Mouse (Mus musculus): ENCODE data around the gene Nsun5. TPM values are rescaled to one million over a fixed set of nuclear protein-coding genes. Genes with fewer than 3 reads are reported as not detected.

The Nsun5 gene
- total RNA-seq, 4 experiments from 2014 or later = 23.5 to 30.2 (median 26.1) TPM

GRCm38 (mm10) chr5:135373601-135374000 is 3.8 kb downstream of the Nsun5 start:
- DNase-seq (ENCODE audit: low spot score in 2 of 2) = no peak

- no peak for DNase-seq (ENCODE audit: low spot score in 2 of 2)
These were observed 5.4 kb downstream of the Nsun5 start for GRCm38 (mm10) chr5:135375167-135375566.

GRCm38 (mm10) chr5:135376341-135376740 is 6.6 kb downstream of the Nsun5 start:
- no peak for DNase-seq (ENCODE audit: low spot score in 2 of 2)

- no peak for DNase-seq (ENCODE audit: low spot score in 2 of 2)
These were observed 10.9 kb downstream of the Nsun5 start for GRCm38 (mm10) chr5:135380681-135381080.

GRCm38 (mm10) chr5:135381356-135381925 is 11.7 kb downstream of the Nsun5 start:
- no peak for DNase-seq (ENCODE audit: low spot score in 2 of 2)

- DNase-seq (ENCODE audit: low spot score in 2 of 2) = no peak
These were observed 13.0 kb downstream of the Nsun5 start for GRCm38 (mm10) chr5:135382746-135383145.

GRCm38 (mm10) chr5:135383771-135384170 is 14.0 kb downstream of the Nsun5 start:
- DNase-seq (ENCODE audit: low spot score in 2 of 2) = no peak

- peak; percentile 48 to 73 for DNase-seq (ENCODE audit: low spot score in 2 of 2)
These were observed 24.5 kb downstream of the Nsun5 start, which contains the start of gene Pom121 for GRCm38 (mm10) chr5:135394004-135394823. Gene Pom121, minus strand, starts transcription at chr5:135394546.

- peak in 1 of 2 experiments; percentile 26 for DNase-seq (ENCODE audit: low spot score in 2 of 2)
These were observed 26.1 kb downstream of the Nsun5 start for GRCm38 (mm10) chr5:135395826-135396225.

- no peak for DNase-seq (ENCODE audit: low spot score in 2 of 2)
These were observed 29.6 kb downstream of the Nsun5 start for GRCm38 (mm10) chr5:135399382-135399781.

GRCm38 (mm10) chr5:135400244-135400643 is 30.5 kb downstream of the Nsun5 start:
- peak; percentile 43 to 75 for DNase-seq (ENCODE audit: low spot score in 2 of 2)

GRCm38 (mm10) chr5:135404623-135405022 is 34.9 kb downstream of the Nsun5 start:
- peak; percentile 59 to 61 for DNase-seq (ENCODE audit: low spot score in 2 of 2)

GRCm38 (mm10) chr5:135405437-135405836 is 35.7 kb downstream of the Nsun5 start:
- DNase-seq (ENCODE audit: low spot score in 2 of 2) = no peak

- no peak for DNase-seq (ENCODE audit: low spot score in 2 of 2)
These were observed 38.4 kb downstream of the Nsun5 start for GRCm38 (mm10) chr5:135408114-135408513.

GRCm38 (mm10) chr5:135410266-135410665 is 40.5 kb downstream of the Nsun5 start:
- no peak for DNase-seq (ENCODE audit: low spot score in 2 of 2)

Small RNA genes within 50 kb of the gene (microRNA-seq; reads per million reads assigned to microRNA genes)
- 0.32 to 1.0 reads per million in 2 experiments for gene Mir7033

Other genes starting within 250 kb of the Nsun5 start
- gene Tbl2, start 220.3 kb upstream of the Nsun5 start, total RNA-seq (2022) = 10 to 100 TPM; 25.4 to 34.4 (median 28.4) TPM
- 10 to 100 TPM; 46.6 to 51.8 (median 49.6) TPM for gene Bcl7b, start 201.7 kb upstream of the Nsun5 start, total RNA-seq (2022)
- gene Baz1b, start 182.7 kb upstream of the Nsun5 start, total RNA-seq (2022) = 10 to 100 TPM; 67.3 to 95.8 (median 83.4) TPM
- gene Fzd9, start 118.7 kb upstream of the Nsun5 start, total RNA-seq (2022) = 1 to 10 TPM; 4.7 to 7.4 (median 5.7) TPM
- gene Fkbp6, start 19.9 kb upstream of the Nsun5 start, total RNA-seq (2022) = under 1 TPM in 3 of 4 experiments, not detected in 1; 0.25 to 0.80 (median 0.61) TPM
- not detected for gene Trim50, start 16.7 kb upstream of the Nsun5 start, total RNA-seq (2022)
- 10 to 100 TPM; 45.0 to 48.3 (median 46.9) TPM for gene Pom121, start 24.6 kb downstream of the Nsun5 start, total RNA-seq (2022)
- gene Hip1, start 175.2 kb downstream of the Nsun5 start, total RNA-seq (2022) = 10 to 100 TPM; 34.4 to 48.8 (median 44.9) TPM
- not detected for gene Ccl26, start 193.6 kb downstream of the Nsun5 start, total RNA-seq (2022)
- gene Ccl24, start 203.1 kb downstream of the Nsun5 start, total RNA-seq (2022) = under 1 TPM in 1 of 4 experiments, not detected in 3; 0.61 TPM